Mouse (Mus musculus) neural tube, embryonic 15.5 days (tissue): ENCODE data around the gene Rdh7. TPM values are rescaled to one million over a fixed set of nuclear protein-coding genes. Genes with fewer than 3 reads are reported as not detected.
"Not testable (repeated sequence)": the region's sequence is repeated elsewhere in the genome, so short reads cannot be mapped to it uniquely, and the experiment has no call there.

ENCODE experiments used
- ATAC-seq: fragments of 200-750 bp; cut with Nextera tagmentation; 2 replicates; pipeline ENCODE4 v1.8.0; 2017; ENCODE audit warnings: mild to moderate bottlenecking, moderate TSS enrichment, moderate library complexity; ENCODE audit not compliant: low FRiP score
- H3K27ac ChIP-seq: fragments of 300-500 bp; sonication (generic); replicated peaks from 2 replicates; pipeline ENCODE4 v1.5.1; 2015; ENCODE audit warnings: mild to moderate bottlenecking, inconsistent platforms
- H3K27me3 ChIP-seq: fragments of 300-500 bp; sonication (generic); replicated peaks from 2 replicates; pipeline ENCODE4 v1.6.1; 2015; ENCODE audit warnings: inconsistent platforms
- H3K36me3 ChIP-seq: fragments of 300-500 bp; sonication (generic); 2 replicates; pipeline ENCODE4 v1.6.1; 2015; ENCODE audit warnings: inconsistent platforms
- H3K4me1 ChIP-seq: fragments of 300-500 bp; sonication (generic); 2 replicates; pipeline ENCODE4 v1.6.1; 2015; ENCODE audit warnings: inconsistent platforms
- H3K4me2 ChIP-seq: fragments of 300-500 bp; sonication (generic); 2 replicates; pipeline ENCODE4 v1.6.1; 2015; ENCODE audit warnings: inconsistent platforms, mild to moderate bottlenecking, moderate library complexity
- H3K4me3 ChIP-seq: fragments of 300-500 bp; sonication (generic); replicated peaks from 2 replicates; pipeline ENCODE4 v1.5.1; 2015; ENCODE audit warnings: mild to moderate bottlenecking, inconsistent platforms
- H3K9ac ChIP-seq: fragments of 300-500 bp; sonication (generic); replicated peaks from 2 replicates; pipeline ENCODE4 v1.6.1; 2015; ENCODE audit warnings: mild to moderate bottlenecking, inconsistent platforms
- H3K9me3 ChIP-seq: fragments of 300-500 bp; sonication (generic); replicated peaks from 2 replicates; pipeline ENCODE4 v1.6.1; 2016; ENCODE audit warnings: inconsistent platforms
- WGBS: fragments of 180-500 bp; shearing (Covaris S2); methylation state at CpG from one replicate; pipeline ENCODE4 v1.1.7; 2015; ENCODE audit warnings: mixed read lengths; 5-methylcytosine and 5-hydroxymethylcytosine counted together
- polyA plus RNA-seq: library from polyadenylated mRNA; unstranded; fragments of >200 nt; fragmentation: Nextera tagmentation; extraction: Ambion mirVana; gene quantifications from 2 replicates; pipeline ENCODE4 v1.2.1, GENCODE M21; 2015

Gene Rdh7
- polyA plus RNA-seq, 1 experiment from 2014 or later, result not detected

- Histone ChIP-seq H3K36me3 (no peaks in the 10 kb centered on the region), H3K9me3 (no peaks in the 10 kb centered on the region), H3K27ac (no peak overlapping the region), H3K4me3 (no peak overlapping the region), H3K4me2 (no peak overlapping the region), H3K9ac (no peak overlapping the region), H3K27me3 (no peaks in the 10 kb centered on the region), H3K4me1 (no peaks in the 10 kb centered on the region)
- WGBS, result 95% methylated on average over 1 of the region's 1 CpGs
- ATAC-seq, result no peak
Observed at GRCm38 (mm10) chr10:127848089-127848488, 40.5 kb downstream of the Rdh7 start.

- H3K4me1 ChIP-seq, H3K9ac ChIP-seq, H3K27me3 ChIP-seq, H3K4me3 ChIP-seq, ATAC-seq, H3K9me3 ChIP-seq, H3K36me3 ChIP-seq, H3K4me2 ChIP-seq, H3K27ac ChIP-seq: not testable (repeated sequence)
- WGBS, result 89% methylated on average over 5 of the region's 5 CpGs
Observed at GRCm38 (mm10) chr10:127845945-127846344, 42.7 kb downstream of the Rdh7 start.

- H3K27ac ChIP-seq, result no peak overlapping the region
- H3K4me1 ChIP-seq, result no peaks in the 10 kb centered on the region
- ATAC-seq, result no peak
- no peak overlapping the region for H3K9ac ChIP-seq
- H3K9me3 ChIP-seq, result no peaks in the 10 kb centered on the region; the same call in 1 of the 2 replicates
- 75% methylated on average over 2 of the region's 2 CpGs for WGBS
- no peak overlapping the region for H3K4me3 ChIP-seq
- no peak overlapping the region for H3K4me2 ChIP-seq
- no peaks in the 10 kb centered on the region for H3K27me3 ChIP-seq
- H3K36me3 ChIP-seq, result no peaks in the 10 kb centered on the region
Observed at GRCm38 (mm10) chr10:127840776-127841175, 47.8 kb downstream of the Rdh7 start.

GRCm38 (mm10) chr10:127838539-127838938 lies 50.1 kb downstream of the Rdh7 start:
- no peak for ATAC-seq
- Histone ChIP-seq H3K4me3 (no peak overlapping the region), H3K36me3 (no peaks in the 10 kb centered on the region), H3K9ac (no peak overlapping the region), H3K9me3 (no peaks in the 10 kb centered on the region; the same call in 1 of the 2 replicates), H3K27ac (no peak overlapping the region), H3K4me1 (no peaks in the 10 kb centered on the region), H3K4me2 (no peak overlapping the region), H3K27me3 (no peaks in the 10 kb centered on the region)
- WGBS, result 86% methylated on average over 2 of the region's 2 CpGs

- not testable (repeated sequence) for H3K27me3 ChIP-seq, H3K27ac ChIP-seq, H3K9ac ChIP-seq, H3K4me1 ChIP-seq, ATAC-seq, H3K4me3 ChIP-seq, H3K9me3 ChIP-seq, H3K36me3 ChIP-seq, H3K4me2 ChIP-seq
- WGBS, result 94% methylated on average over 5 of the region's 5 CpGs
Observed at GRCm38 (mm10) chr10:127837793-127838192, 50.8 kb downstream of the Rdh7 start.

GRCm38 (mm10) chr10:127835292-127835691 lies 53.3 kb downstream of the Rdh7 start:
- 88% methylated on average over 5 of the region's 5 CpGs for WGBS
- Histone ChIP-seq H3K9me3 (peaks cover 2% of the 10 kb centered on the region; the same call in 1 of the 2 replicates), H3K4me2 (no peak overlapping the region), H3K36me3 (no peaks in the 10 kb centered on the region), H3K27me3 (no peaks in the 10 kb centered on the region), H3K9ac (no peak overlapping the region), H3K4me1 (no peaks in the 10 kb centered on the region), H3K4me3 (no peak overlapping the region), H3K27ac (no peak overlapping the region)
- ATAC-seq, result no peak

GRCm38 (mm10) chr10:127834186-127834585 lies 54.4 kb downstream of the Rdh7 start:
- H3K4me2 ChIP-seq, H3K27me3 ChIP-seq, H3K27ac ChIP-seq, H3K4me1 ChIP-seq, H3K36me3 ChIP-seq, ATAC-seq, H3K9me3 ChIP-seq, H3K9ac ChIP-seq, H3K4me3 ChIP-seq: not testable (repeated sequence)
- WGBS, result 94% methylated on average over 1 of the region's 1 CpGs

Other genes with a start within 250 kb of the Rdh7 start
- 5.0 and 11.5 TPM in 2 replicates for gene Stat6, start 245.8 kb downstream of the Rdh7 start, polyA plus RNA-seq
- gene Nemp1, start 221.9 kb downstream of the Rdh7 start, polyA plus RNA-seq, result 3.4 and 4.7 TPM in 2 replicates
- 2.5 and 4.8 TPM in 2 replicates for gene Nab2, start 220.2 kb downstream of the Rdh7 start, polyA plus RNA-seq
- gene Myo1a, start 183.6 kb downstream of the Rdh7 start, polyA plus RNA-seq, result 1.2 and 2.1 TPM in 2 replicates
- 0.56 and 0.75 TPM in 2 replicates for gene Tac2, start 164.3 kb downstream of the Rdh7 start, polyA plus RNA-seq
- gene Zbtb39, start 149.3 kb downstream of the Rdh7 start, polyA plus RNA-seq, result 2.4 and 2.8 TPM in 2 replicates
- 0.90 and 1.3 TPM in 2 replicates for gene Gpr182, start 137.1 kb downstream of the Rdh7 start, polyA plus RNA-seq
- gene Rdh1, start 129.1 kb downstream of the Rdh7 start, polyA plus RNA-seq, result not detected in 2 replicates
- not detected in 2 replicates for gene Rdh16f1, start 129.0 kb downstream of the Rdh7 start, polyA plus RNA-seq
- 0.09 and 0.27 TPM in 2 replicates for gene Rdh9, start 112.4 kb downstream of the Rdh7 start, polyA plus RNA-seq
- gene Rdh16, start 87.7 kb downstream of the Rdh7 start, polyA plus RNA-seq, result 0.05 and 0.09 TPM in 2 replicates
- gene Rdh19, start 38.9 kb downstream of the Rdh7 start, polyA plus RNA-seq, result not detected in 2 replicates
- not detected in 2 replicates for gene Rdh16f2, start 22.3 kb downstream of the Rdh7 start, polyA plus RNA-seq
- gene Sdr9c7, start 9.7 kb upstream of the Rdh7 start, polyA plus RNA-seq, result 0.06 TPM in 1 of 2 replicates, not detected in the other
- not detected in 2 replicates for gene Hsd17b6, start 118.8 kb upstream of the Rdh7 start, polyA plus RNA-seq
- 33.7 and 45.5 TPM in 2 replicates for gene Prim1, start 126.4 kb upstream of the Rdh7 start, polyA plus RNA-seq
- gene Naca, start 146.8 kb upstream of the Rdh7 start, polyA plus RNA-seq, result 484 and 547 TPM in 2 replicates
- gene Ptges3, start 170.1 kb upstream of the Rdh7 start, polyA plus RNA-seq, result 394 and 409 TPM in 2 replicates
- 2,338 and 2,396 TPM in 2 replicates for gene Atp5b, start 194.5 kb upstream of the Rdh7 start, polyA plus RNA-seq
- gene Baz2a, start 202.8 kb upstream of the Rdh7 start, polyA plus RNA-seq, result 7.4 and 8.9 TPM in 2 replicates